In genomic region chr11:32542181-32542580, GRCm38 (mm10) we compare ENCODE assay signal across 13 mouse cellular contexts. TPM values are rescaled to one million over a fixed set of nuclear protein-coding genes. Genes with fewer than 3 reads are reported as not detected.
A peak's percentile ranks its signal among the peaks of the same experiment; 100 is the strongest.
DNase-seq lines count a peak whose midpoint lies in the region; ATAC-seq and TF ChIP-seq lines count a peak whose summit lies in the region.
"Had no signal": no experiment of that assay in that cellular context is flagged by ENCODE, and none has a peak within 500 bp of the region (broad histone marks: within the 10 kb centered on the region; RNA-seq: fewer than 3 reads in every experiment).

No protein-coding gene starts in this region.

- H3K4me1 ChIP-seq in liver, adult 2 months (ENCODE audit: control insufficient read depth, insufficient read depth, low read length): peaks cover 3% of the 10 kb centered on the region; the same call in 1 of the 2 replicates

- H3K36me3 ChIP-seq in liver, adult 2 months (ENCODE audit: control insufficient read depth, insufficient read depth, low read length): no peaks in the 10 kb centered on the region
- H3K36me3 ChIP-seq: embryonic facial prominence, embryonic 13.5 days; limb, embryonic 13.5 days; midbrain, embryonic 13.5 days had no signal

- 0 out of 2 replicates have a peak overlapping the region, but pooled peaks have one; percentile 26 for H3K27ac ChIP-seq in liver, adult 2 months (replicated peaks; ENCODE audit: insufficient read depth, low read depth, low read length)
- H3K27ac ChIP-seq: embryonic facial prominence, embryonic 13.5 days; limb, embryonic 13.5 days; midbrain, embryonic 13.5 days had no signal

- H3K79me2 ChIP-seq in liver, adult 2 months (ENCODE audit: control insufficient read depth, insufficient read depth, low read length): no peaks in the 10 kb centered on the region

- TF ChIP-seq CTCF in liver, adult 2 months (IDR thresholded peaks at IDR 0.05; ENCODE audit: low read depth, low read length): no peak

- H3K27me3 ChIP-seq in liver, adult 2 months (ENCODE audit: control insufficient read depth, insufficient read depth, low read length): no peaks in the 10 kb centered on the region
- H3K27me3 ChIP-seq: embryonic facial prominence, embryonic 13.5 days; limb, embryonic 13.5 days had no signal

- peak; percentile 57 for DNase-seq in adrenal gland, postnatal 14 days
- no peak for DNase-seq in adrenal gland, postnatal 10 days
- DNase-seq in liver, adult 2 months (ENCODE audit: extremely low read depth, low read depth, low spot score): no peak
- DNase-seq in liver: no peak
- no peak for DNase-seq in layer of hippocampus, adult 11-12 months (ENCODE audit: low spot score)
- DNase-seq in urinary bladder, postnatal 36 days (ENCODE audit: low spot score in 2 of 2): no peak
- DNase-seq: gastrocnemius, postnatal 36 days had no signal

- peak; percentile 62 for ATAC-seq in inflammation-experienced regulatory T-cells, adult 6 months
- 0 out of 2 replicates have a peak, but pooled peaks have one; percentile 2 for ATAC-seq in monocyte, adult 5-6 weeks (replicated peaks; ENCODE audit: insufficient number of reproducible peaks, low FRiP score, low TSS enrichment, poor library complexity, severe bottlenecking)
- ATAC-seq: midbrain, embryonic 13.5 days had no signal

- H3K9ac ChIP-seq in liver, adult 2 months (ENCODE audit: low read depth, low read length): no peak overlapping the region
- H3K9ac ChIP-seq: embryonic facial prominence, embryonic 13.5 days; limb, embryonic 13.5 days; midbrain, embryonic 13.5 days had no signal

- 82% methylated on average over 4 of the region's 4 CpGs for WGBS in liver, adult 2 months

- H3K4me3 ChIP-seq in liver, adult 2 months (ENCODE audit: insufficient read depth, low read depth, low read length): no peak overlapping the region
- H3K4me3 ChIP-seq: embryonic facial prominence, embryonic 13.5 days; limb, embryonic 13.5 days; midbrain, embryonic 13.5 days had no signal

- no peak for TF ChIP-seq POLR2A in liver, adult 2 months (IDR thresholded peaks at IDR 0.05; ENCODE audit: extremely low read depth, insufficient read depth, low read length)

RNA-seq across cellular contexts. Expression of gene Stk10, which starts 9.1 kb away (rescaled TPM):
- 14.5 and 23.9 TPM in 2 replicates for total RNA-seq in adrenal gland, postnatal 14 days (2021)
- total RNA-seq in adrenal gland, postnatal 10 days (2021): 10 to 100 TPM; 11.9 to 15.1 TPM
- total RNA-seq in liver, adult 2 months (2014; rRNA removed): 2.0 and 2.5 TPM in 2 replicates
- polyA plus RNA-seq in liver, adult 2 months (2012; rRNA removed): 2.0 and 2.4 TPM in 2 replicates
- polyA plus RNA-seq in inflammation-experienced regulatory T-cells, adult 6 months (2017; shearing (Covaris generic)): 100 to 1,000 TPM in 1 of 3 experiments, 10 to 100 TPM in 2; 70.6 to 116 (median 97.1) TPM
- total RNA-seq in monocyte, adult 5-6 weeks (2017): 432 to 527 TPM (median 505 TPM) in 3 replicates

RNA-seq across cellular contexts. Expression of gene Efcab9, which starts 10.3 kb away (rescaled TPM):
- total RNA-seq in adrenal gland, postnatal 14 days (2021): 1.7 TPM in 1 of 2 replicates, not detected in the other
- total RNA-seq in adrenal gland, postnatal 10 days (2021): 1 to 10 TPM in 1 of 2 experiments, under 1 TPM in 1; 0.93 to 1.2 TPM
- total RNA-seq in liver, adult 2 months (2014; rRNA removed): 0.34 TPM in 1 of 2 replicates, not detected in the other
- not detected in 2 replicates for polyA plus RNA-seq in liver, adult 2 months (2012; rRNA removed)
- 1 to 10 TPM in 2 of 3 experiments, not detected in 1; 1.3 to 1.9 TPM for polyA plus RNA-seq in inflammation-experienced regulatory T-cells, adult 6 months (2017; shearing (Covaris generic))
- total RNA-seq in monocyte, adult 5-6 weeks (2017): 9.8 to 11.3 TPM (median 10.5 TPM) in 3 replicates
- polyA plus RNA-seq: embryonic facial prominence, embryonic 13.5 days; large intestine, adult 2 months had no signal

Comparison
In these comparisons a context has a peak if more than half of its experiments do, and no peak if none do; other contexts are left out.
1. RNA of gene Stk10, which starts 9.1 kb away (total RNA-seq): 432 to 527 TPM in monocyte, adult 5-6 weeks; 11.9 to 15.1 TPM in adrenal gland, postnatal 10 days, 14.5 to 23.9 TPM in adrenal gland, postnatal 14 days and 2.0 to 2.5 TPM in liver, adult 2 months; every median in the first group is over 10 times any median in the second.